Mouse (Mus musculus): ENCODE data around the gene Nfia.

Nfia gene

GRCm38 (mm10) chr4:97939920-97940520 is 167.5 kb downstream of the Nfia start:
- Histone ChIP-seq H3K4me1 (replicated peaks; ENCODE audit: low read depth, low read length) (no peaks in the 10 kb centered on the region), H3K36me3 (ENCODE audit: insufficient read depth, low read length) (no peaks in the 10 kb centered on the region), H3K4me3 (replicated peaks; ENCODE audit: low read length) (no peak overlapping the region), H3K9me3 (ENCODE audit: low read length) (no peaks in the 10 kb centered on the region), H3K27me3 (ENCODE audit: insufficient read depth, low read length) (no peaks in the 10 kb centered on the region)
- TF ChIP-seq NANOG (IDR thresholded peaks at IDR 0.05; ENCODE audit: borderline replicate concordance, low read length): no peak
- no peak for TF ChIP-seq POU5F1 (IDR thresholded peaks at IDR 0.05; ENCODE audit: borderline replicate concordance, low read length)
- TF ChIP-seq CTCF (conservative IDR thresholded peaks at IDR 0.05; ENCODE audit: low read length): no peak

DNA sequence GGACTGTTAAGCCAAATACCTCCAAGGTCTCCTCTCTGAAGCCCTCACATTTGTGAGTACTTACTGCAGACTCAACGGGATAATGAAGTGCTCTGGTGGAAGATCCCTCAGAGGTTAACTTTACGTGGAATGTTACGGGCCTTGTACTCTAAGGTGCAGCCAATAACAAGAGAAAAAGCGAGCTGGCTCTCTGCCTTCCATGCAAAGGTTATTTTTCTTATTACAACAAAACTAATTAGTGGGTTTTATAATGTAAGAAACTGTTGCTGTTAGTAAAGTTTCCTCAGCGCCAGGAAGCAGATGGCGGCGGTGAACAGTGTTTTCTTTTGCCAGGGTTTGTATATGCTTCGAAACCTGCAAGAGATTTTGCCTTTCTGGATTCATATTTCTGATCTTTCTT is 169.1 kb downstream of the Nfia start:
- TF ChIP-seq POU5F1 (IDR thresholded peaks at IDR 0.05; ENCODE audit: borderline replicate concordance, low read length) (no peak), NANOG (IDR thresholded peaks at IDR 0.05; ENCODE audit: borderline replicate concordance, low read length) (no peak), CTCF (conservative IDR thresholded peaks at IDR 0.05; ENCODE audit: low read length) (no peak)
- no peak overlapping the region for H3K4me3 ChIP-seq (replicated peaks; ENCODE audit: low read length)
- H3K9me3 ChIP-seq (ENCODE audit: low read length): no peaks in the 10 kb centered on the region
- no peaks in the 10 kb centered on the region for H3K36me3 ChIP-seq (ENCODE audit: insufficient read depth, low read length)
- H3K4me1 ChIP-seq (replicated peaks; ENCODE audit: low read depth, low read length): no peaks in the 10 kb centered on the region
- H3K27me3 ChIP-seq (ENCODE audit: insufficient read depth, low read length): no peaks in the 10 kb centered on the region

DNA sequence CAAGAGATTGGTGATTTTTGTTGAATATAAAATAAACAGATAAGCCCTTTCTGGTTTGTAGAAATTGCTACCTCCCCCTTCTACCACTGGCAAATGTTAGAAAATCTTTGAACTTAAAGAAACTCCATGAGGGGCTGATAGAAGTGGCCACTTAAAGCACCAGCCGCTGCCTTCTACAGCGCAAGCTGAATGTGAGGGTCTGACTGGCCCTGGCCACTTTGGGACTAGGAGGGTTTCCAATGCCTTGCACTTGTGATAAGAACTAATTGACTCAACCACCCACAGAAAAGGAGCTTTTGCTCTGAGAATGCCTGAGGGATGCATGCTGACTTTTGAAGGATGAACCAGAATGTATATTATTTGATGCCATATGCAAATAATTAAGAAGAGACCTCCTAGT is 171.8 kb downstream of the Nfia start:
- H3K4me3 ChIP-seq (replicated peaks; ENCODE audit: low read length): no peak overlapping the region

GRCm38 (mm10) chr4:97947484-97947883 is 174.9 kb downstream of the Nfia start:
- TF ChIP-seq CTCF (conservative IDR thresholded peaks at IDR 0.05; ENCODE audit: low read length) (no peak), NANOG (IDR thresholded peaks at IDR 0.05; ENCODE audit: borderline replicate concordance, low read length) (no peak), POU5F1 (IDR thresholded peaks at IDR 0.05; ENCODE audit: borderline replicate concordance, low read length) (no peak)
- no peaks in the 10 kb centered on the region for H3K9me3 ChIP-seq (ENCODE audit: low read length)
- H3K27me3 ChIP-seq (ENCODE audit: insufficient read depth, low read length): no peaks in the 10 kb centered on the region
- no peaks in the 10 kb centered on the region for H3K36me3 ChIP-seq (ENCODE audit: insufficient read depth, low read length)
- no peak overlapping the region for H3K4me3 ChIP-seq (replicated peaks; ENCODE audit: low read length)
- H3K4me1 ChIP-seq (replicated peaks; ENCODE audit: low read depth, low read length): peaks cover 19% of the 10 kb centered on the region; the same call in 1 of the 2 replicates

More for the DNA sequence above, 171.8 kb downstream of the Nfia start:
- Histone ChIP-seq H3K4me1 (replicated peaks; ENCODE audit: low read depth, low read length) (peaks cover 18% of the 10 kb centered on the region; the same call in 1 of the 2 replicates), H3K9me3 (ENCODE audit: low read length) (no peaks in the 10 kb centered on the region), H3K36me3 (ENCODE audit: insufficient read depth, low read length) (no peaks in the 10 kb centered on the region), H3K27me3 (ENCODE audit: insufficient read depth, low read length) (no peaks in the 10 kb centered on the region)
- TF ChIP-seq CTCF (conservative IDR thresholded peaks at IDR 0.05; ENCODE audit: low read length) (no peak), NANOG (IDR thresholded peaks at IDR 0.05; ENCODE audit: borderline replicate concordance, low read length) (no peak), POU5F1 (IDR thresholded peaks at IDR 0.05; ENCODE audit: borderline replicate concordance, low read length) (no peak)

- no peaks in the 10 kb centered on the region for H3K27me3 ChIP-seq (ENCODE audit: insufficient read depth, low read length)
- no peaks in the 10 kb centered on the region for H3K9me3 ChIP-seq (ENCODE audit: low read length)
- H3K36me3 ChIP-seq (ENCODE audit: insufficient read depth, low read length): no peaks in the 10 kb centered on the region
- TF ChIP-seq NANOG (IDR thresholded peaks at IDR 0.05; ENCODE audit: borderline replicate concordance, low read length) (no peak), POU5F1 (IDR thresholded peaks at IDR 0.05; ENCODE audit: borderline replicate concordance, low read length) (no peak), CTCF (conservative IDR thresholded peaks at IDR 0.05; ENCODE audit: low read length) (no peak)
- peaks cover 19% of the 10 kb centered on the region; the same call in 1 of the 2 replicates for H3K4me1 ChIP-seq (replicated peaks; ENCODE audit: low read depth, low read length)
- no peak overlapping the region for H3K4me3 ChIP-seq (replicated peaks; ENCODE audit: low read length)
Observed at GRCm38 (mm10) chr4:97948250-97948649, 175.7 kb downstream of the Nfia start.

DNA sequence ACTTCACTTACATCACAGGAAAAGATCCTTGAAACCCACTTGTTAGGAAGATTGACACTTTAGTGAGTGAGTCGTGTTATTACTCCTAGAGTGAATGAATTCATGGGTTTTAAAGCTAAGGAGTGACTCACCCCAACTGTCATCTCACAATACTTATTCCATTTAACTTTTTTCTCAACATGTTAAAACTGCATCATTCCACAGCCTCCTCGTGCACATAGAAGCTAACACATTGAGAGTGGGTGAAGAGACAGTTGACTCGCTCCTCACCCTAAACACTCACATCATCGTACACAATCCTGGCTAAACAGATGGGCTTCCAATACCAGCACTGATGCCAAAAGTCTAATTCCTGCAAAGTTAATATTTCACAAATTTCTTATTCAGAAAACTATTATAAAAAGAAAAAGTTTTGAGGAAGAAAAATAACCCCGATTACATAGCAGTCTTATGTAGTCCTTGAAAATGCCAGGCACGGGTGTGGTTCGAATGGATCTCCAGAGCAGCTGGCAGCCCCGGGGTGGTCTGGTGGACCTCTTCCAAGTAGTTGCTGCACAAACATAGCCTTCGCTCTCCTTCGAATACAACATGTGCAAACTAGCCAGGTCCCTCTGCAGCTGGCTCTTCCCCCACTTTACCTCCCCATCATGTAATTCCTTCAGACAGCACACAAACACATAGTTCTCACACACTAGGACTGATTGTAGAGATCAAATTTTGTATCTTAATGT is 178.0 kb downstream of the Nfia start:
- Histone ChIP-seq H3K36me3 (ENCODE audit: insufficient read depth, low read length) (no peaks in the 10 kb centered on the region), H3K27me3 (ENCODE audit: insufficient read depth, low read length) (no peaks in the 10 kb centered on the region)
- TF ChIP-seq POU5F1 (IDR thresholded peaks at IDR 0.05; ENCODE audit: borderline replicate concordance, low read length) (no peak), NANOG (IDR thresholded peaks at IDR 0.05; ENCODE audit: borderline replicate concordance, low read length) (no peak), CTCF (conservative IDR thresholded peaks at IDR 0.05; ENCODE audit: low read length) (no peak)

GRCm38 (mm10) chr4:97953886-97954285 is 181.4 kb downstream of the Nfia start:
- H3K4me3 ChIP-seq (replicated peaks; ENCODE audit: low read length): no peak overlapping the region
- H3K27me3 ChIP-seq (ENCODE audit: insufficient read depth, low read length): no peaks in the 10 kb centered on the region
- peaks cover 8% of the 10 kb centered on the region; the same call in 1 of the 2 replicates for H3K4me1 ChIP-seq (replicated peaks; ENCODE audit: low read depth, low read length)
- H3K9me3 ChIP-seq (ENCODE audit: low read length): no peaks in the 10 kb centered on the region
- TF ChIP-seq CTCF (conservative IDR thresholded peaks at IDR 0.05; ENCODE audit: low read length) (no peak), NANOG (IDR thresholded peaks at IDR 0.05; ENCODE audit: borderline replicate concordance, low read length) (no peak), POU5F1 (IDR thresholded peaks at IDR 0.05; ENCODE audit: borderline replicate concordance, low read length) (no peak)
- no peaks in the 10 kb centered on the region for H3K36me3 ChIP-seq (ENCODE audit: insufficient read depth, low read length)

More for the DNA sequence above, 178.0 kb downstream of the Nfia start:
- Histone ChIP-seq H3K4me1 (replicated peaks; ENCODE audit: low read depth, low read length) (peaks cover 19% of the 10 kb centered on the region; the same call in 1 of the 2 replicates), H3K4me3 (replicated peaks; ENCODE audit: low read length) (no peak overlapping the region), H3K9me3 (ENCODE audit: low read length) (no peaks in the 10 kb centered on the region)

GRCm38 (mm10) chr4:97958121-97958520 is 185.6 kb downstream of the Nfia start:
- Histone ChIP-seq H3K27me3 (ENCODE audit: insufficient read depth, low read length) (no peaks in the 10 kb centered on the region), H3K4me3 (replicated peaks; ENCODE audit: low read length) (no peak overlapping the region)
- TF ChIP-seq NANOG (IDR thresholded peaks at IDR 0.05; ENCODE audit: borderline replicate concordance, low read length) (no peak), CTCF (conservative IDR thresholded peaks at IDR 0.05; ENCODE audit: low read length) (no peak)

More at GRCm38 (mm10) chr4:97958121-97958520, 185.6 kb downstream of the Nfia start:
- H3K36me3 ChIP-seq (ENCODE audit: insufficient read depth, low read length): no peaks in the 10 kb centered on the region
- H3K9me3 ChIP-seq (ENCODE audit: low read length): no peaks in the 10 kb centered on the region
- 0 out of 2 replicates have a peak, but pooled peaks cover 3% of the 10 kb centered on the region for H3K4me1 ChIP-seq (replicated peaks; ENCODE audit: low read depth, low read length)
